Mouse (Mus musculus) lung, embryonic 16.5 days (tissue): ENCODE measurements around the gene Mast1. TPM values are rescaled to one million over a fixed set of nuclear protein-coding genes. Genes with fewer than 3 reads are reported as not detected.

Experiments
- ATAC-seq: fragments of 200-750 bp; cut with Nextera tagmentation; 2 replicates; pipeline ENCODE4 v1.8.0; 2017; ENCODE audit warnings: low read depth, mild to moderate bottlenecking, moderate library complexity
- H3K27ac ChIP-seq: fragments of 300-500 bp; sonication (generic); 2 replicates; pipeline ENCODE4 v1.5.1; 2014; ENCODE audit warnings: mild to moderate bottlenecking, control low read depth, low read length
- H3K27me3 ChIP-seq: fragments of 300-500 bp; sonication (generic); 2 replicates; pipeline ENCODE4 v1.6.1; 2014; ENCODE audit warnings: low read depth, low read length, mixed read lengths; ENCODE audit not compliant: control insufficient read depth, insufficient read depth
- H3K36me3 ChIP-seq: fragments of 300-500 bp; sonication (generic); 2 replicates; pipeline ENCODE4 v1.6.1; 2014; ENCODE audit warnings: low read length; ENCODE audit not compliant: control insufficient read depth, insufficient read depth
- H3K4me1 ChIP-seq: fragments of 300-500 bp; sonication (generic); replicated peaks from 2 replicates; pipeline ENCODE4 v1.6.1; 2014; ENCODE audit warnings: low read length, mixed read lengths; ENCODE audit not compliant: control insufficient read depth, insufficient read depth
- H3K4me2 ChIP-seq: fragments of 300-500 bp; sonication (generic); 2 replicates; pipeline ENCODE4 v1.6.1; 2014; ENCODE audit warnings: low read depth, low read length, control low read depth
- H3K4me3 ChIP-seq: fragments of 300-500 bp; sonication (generic); 2 replicates; pipeline ENCODE4 v1.5.1; 2014; ENCODE audit warnings: mild to moderate bottlenecking, low read length, control low read depth
- H3K9ac ChIP-seq: fragments of 300-500 bp; sonication (generic); 2 replicates; pipeline ENCODE4 v1.6.1; 2014; ENCODE audit warnings: low read length, control low read depth
- H3K9me3 ChIP-seq: fragments of 300-500 bp; sonication (generic); 2 replicates; pipeline ENCODE4 v1.6.1; 2016; ENCODE audit warnings: low read length; ENCODE audit not compliant: control insufficient read depth
- WGBS: fragments of 180-500 bp; shearing (Covaris S2); extraction: QIAGEN DNeasy Blood & Tissue Kit; methylation state at CpG from one replicate; pipeline ENCODE4 v1.1.7; 2014; 5-methylcytosine and 5-hydroxymethylcytosine counted together
- polyA plus RNA-seq: library from polyadenylated mRNA; unstranded; fragments of >200 nt; fragmentation: Nextera tagmentation; extraction: Ambion mirVana; gene quantifications from 2 replicates; pipeline ENCODE4 v1.2.1, GENCODE M21; 2015

Mast1 gene
- polyA plus RNA-seq, 1 experiment from 2014 or later = 0.64 TPM

DNA sequence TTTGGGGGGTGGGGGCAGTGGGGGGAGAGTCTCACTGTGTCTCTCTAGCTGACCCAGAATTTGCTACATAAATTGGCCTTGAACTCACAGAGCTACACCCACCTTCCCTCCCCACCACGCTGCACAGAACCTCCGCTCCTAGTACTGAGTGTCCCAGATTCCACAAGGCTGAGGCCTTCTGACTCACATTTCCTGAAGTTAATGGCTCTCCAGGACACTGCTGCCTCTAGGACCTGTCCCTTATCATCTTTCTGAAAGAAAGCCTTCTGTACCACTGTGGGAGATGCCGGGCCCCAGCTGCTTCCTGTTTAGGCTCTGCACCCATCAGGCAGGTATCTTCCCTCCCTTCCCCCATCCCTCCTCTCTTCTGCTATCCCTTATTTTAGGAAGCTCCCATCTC lies 29.4 kb upstream of the Mast1 start:
- Histone ChIP-seq H3K4me1 (peaks cover 27% of the 10 kb centered on the region), H3K27ac (peak overlapping the region; percentile 27; the same call in 1 of the 2 replicates), H3K9me3 (no peaks in the 10 kb centered on the region), H3K9ac (0 out of 2 replicates have a peak overlapping the region, but pooled peaks have one; percentile 4), H3K36me3 (peaks cover 7% of the 10 kb centered on the region), H3K27me3 (no peaks in the 10 kb centered on the region), H3K4me3 (no peak overlapping the region), H3K4me2 (peak overlapping the region; percentile 23; the same call in 1 of the 2 replicates)
- no peak for ATAC-seq
- 15% methylated on average over 3 of the region's 3 CpGs for WGBS

DNA sequence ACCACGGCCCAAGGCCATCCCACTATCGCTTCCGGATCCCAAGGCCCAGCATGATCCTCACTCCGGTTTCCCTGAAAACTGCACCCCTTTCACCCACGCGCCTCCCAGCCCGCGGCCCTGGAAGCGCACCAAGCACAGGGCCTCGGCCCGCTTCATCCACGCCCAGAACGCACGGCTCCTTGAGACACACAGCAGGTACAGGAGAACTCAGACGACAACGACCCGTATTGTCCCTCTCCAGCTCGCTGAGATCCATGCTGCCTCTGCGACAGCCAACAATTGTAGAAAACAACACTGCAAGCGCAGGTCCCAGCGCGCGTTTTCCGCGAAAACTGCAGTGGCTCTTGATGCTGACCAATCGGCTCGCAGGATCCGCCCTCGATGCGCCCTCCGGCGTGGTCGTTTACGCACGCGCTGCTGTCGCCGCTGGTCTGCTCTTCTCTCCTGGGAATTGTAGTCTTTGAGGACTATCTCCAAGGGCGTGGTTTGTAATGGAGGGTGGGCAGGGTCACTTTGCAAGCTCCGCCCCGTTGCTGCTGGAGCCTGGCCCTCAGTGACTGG lies 28.7 kb upstream of the Mast1 start:
- no peaks in the 10 kb centered on the region for H3K27me3 ChIP-seq
- H3K4me2 ChIP-seq = peak overlapping the region; percentile 93
- H3K4me3 ChIP-seq = peak overlapping the region; percentile 80
- no peaks in the 10 kb centered on the region for H3K9me3 ChIP-seq
- peaks cover 23% of the 10 kb centered on the region for H3K4me1 ChIP-seq
- WGBS = under 1% methylated on average over 41 of the region's 41 CpGs
- H3K36me3 ChIP-seq = peaks cover 5% of the 10 kb centered on the region
- ATAC-seq = peak; percentile 93
- peak overlapping the region; percentile 83 for H3K9ac ChIP-seq
- peak overlapping the region; percentile 77 for H3K27ac ChIP-seq

DNA sequence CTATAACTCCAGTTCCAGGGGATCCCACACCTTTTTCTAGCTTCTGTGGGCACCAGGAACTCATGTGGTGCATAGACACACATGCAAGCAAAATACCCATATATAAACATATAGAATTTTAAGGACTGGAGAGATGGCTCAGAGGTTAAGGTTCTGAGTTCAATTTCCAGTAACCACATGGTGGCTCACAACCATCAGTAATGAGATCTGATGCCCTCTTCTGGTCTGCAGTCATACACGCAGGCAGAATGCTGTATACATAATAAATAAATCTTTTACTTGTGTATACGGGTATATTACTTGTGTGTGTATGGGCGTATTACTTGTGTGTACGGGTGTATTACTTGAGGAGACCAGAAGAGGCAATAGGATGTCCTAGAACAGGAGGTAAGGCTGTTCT lies 26.8 kb upstream of the Mast1 start:
- H3K9ac ChIP-seq = no peak overlapping the region
- H3K4me1 ChIP-seq = peaks cover 17% of the 10 kb centered on the region
- no peaks in the 10 kb centered on the region for H3K9me3 ChIP-seq
- no peak overlapping the region for H3K4me2 ChIP-seq
- 80% methylated on average over 4 of the region's 4 CpGs for WGBS
- H3K27me3 ChIP-seq = no peaks in the 10 kb centered on the region
- ATAC-seq = no peak
- peaks cover 8% of the 10 kb centered on the region; the same call in 1 of the 2 replicates for H3K36me3 ChIP-seq
- no peak overlapping the region for H3K4me3 ChIP-seq
- H3K27ac ChIP-seq = no peak overlapping the region

DNA sequence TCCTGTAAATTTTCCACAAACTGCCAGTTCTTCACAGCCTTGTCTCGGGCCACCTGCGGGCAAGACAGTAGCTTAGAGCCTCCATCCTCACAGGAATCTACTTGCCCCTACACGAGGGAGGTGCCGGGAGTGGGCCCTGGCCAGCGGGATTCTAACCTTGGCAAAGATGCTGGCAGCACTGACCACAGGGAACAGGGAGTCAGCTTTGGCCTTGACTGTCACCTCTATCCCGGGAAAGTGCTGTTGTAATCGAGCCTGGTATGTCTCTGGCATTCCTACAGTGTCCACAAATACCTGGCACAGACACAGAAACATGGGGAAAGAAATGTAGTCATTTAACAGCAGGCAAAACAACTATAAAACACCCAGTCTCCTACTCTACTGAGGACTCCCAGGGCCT lies 22.7 kb upstream of the Mast1 start:
- Histone ChIP-seq H3K9me3 (no peaks in the 10 kb centered on the region), H3K27me3 (no peaks in the 10 kb centered on the region), H3K4me2 (no peak overlapping the region), H3K4me3 (no peak overlapping the region), H3K36me3 (peaks cover 16% of the 10 kb centered on the region), H3K4me1 (peaks cover under 1% of the 10 kb centered on the region), H3K27ac (no peak overlapping the region), H3K9ac (no peak overlapping the region)
- 93% methylated on average over 7 of the region's 7 CpGs for WGBS
- no peak for ATAC-seq

DNA sequence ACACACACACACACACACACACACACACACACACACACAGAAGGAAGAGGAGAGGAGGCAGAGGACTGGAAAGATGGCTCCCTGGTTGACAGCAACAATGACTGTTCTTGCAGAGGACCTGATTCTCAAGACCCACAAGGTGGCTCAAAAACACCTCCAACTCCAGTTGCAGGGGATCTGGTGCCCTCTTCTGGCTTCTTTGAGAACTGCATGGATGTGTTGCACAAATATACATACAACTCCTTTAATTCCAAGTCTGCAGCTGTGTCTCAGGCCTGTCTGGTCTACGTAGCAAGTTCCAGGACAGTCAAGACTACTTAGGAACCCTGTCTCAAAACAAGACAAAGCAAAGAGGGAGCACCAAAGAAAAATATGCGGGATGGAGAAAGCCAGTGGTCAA lies 19.6 kb upstream of the Mast1 start:
- no peak overlapping the region for H3K9ac ChIP-seq
- H3K27ac ChIP-seq = no peak overlapping the region
- H3K9me3 ChIP-seq = no peaks in the 10 kb centered on the region
- 36% methylated on average over 2 of the region's 2 CpGs for WGBS
- no peak for ATAC-seq
- H3K4me2 ChIP-seq = no peak overlapping the region
- peaks cover 13% of the 10 kb centered on the region for H3K36me3 ChIP-seq
- no peaks in the 10 kb centered on the region for H3K4me1 ChIP-seq
- no peaks in the 10 kb centered on the region; the same call in 1 of the 2 replicates for H3K27me3 ChIP-seq
- no peak overlapping the region for H3K4me3 ChIP-seq

DNA sequence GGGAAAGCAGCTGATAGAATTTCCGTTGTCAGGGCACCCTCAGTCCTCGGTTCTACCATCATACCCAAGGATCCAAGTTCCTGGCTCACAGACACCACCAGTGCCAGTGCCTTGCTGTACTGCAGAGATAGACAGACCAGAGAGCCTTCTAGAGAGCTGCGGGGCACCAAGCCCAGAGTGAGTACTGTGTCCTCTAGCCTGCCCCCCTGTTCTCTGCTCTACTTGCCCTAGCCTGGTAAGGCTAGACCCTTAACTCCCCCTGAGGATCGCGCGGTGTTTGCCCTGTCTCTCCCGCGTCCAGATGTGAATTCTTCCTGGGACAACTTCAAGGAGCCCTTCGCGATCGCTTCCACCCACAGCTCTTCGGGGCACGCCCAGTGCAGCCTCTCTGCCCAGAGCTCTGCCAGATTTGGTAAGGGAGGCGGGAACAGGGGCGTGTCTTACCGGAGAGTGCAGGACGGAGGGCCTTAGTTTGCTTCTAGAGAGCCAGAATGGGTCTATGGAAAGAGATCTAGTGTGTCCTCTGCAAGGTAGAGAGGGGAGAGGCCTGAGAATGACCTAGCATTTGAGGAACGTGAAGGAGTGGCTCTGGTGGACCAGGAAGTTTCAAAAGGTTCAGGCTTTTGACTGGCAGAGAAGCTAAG lies 15.6 kb upstream of the Mast1 start:
- Histone ChIP-seq H3K27ac (no peak overlapping the region), H3K4me2 (peak overlapping the region; percentile 23), H3K4me1 (no peaks in the 10 kb centered on the region), H3K9ac (no peak overlapping the region), H3K27me3 (peaks cover 4% of the 10 kb centered on the region; the same call in 1 of the 2 replicates), H3K9me3 (no peaks in the 10 kb centered on the region), H3K36me3 (peaks cover 5% of the 10 kb centered on the region; the same call in 1 of the 2 replicates), H3K4me3 (no peak overlapping the region)
- ATAC-seq = peak; percentile 79
- 6% methylated on average over 18 of the region's 18 CpGs for WGBS

DNA sequence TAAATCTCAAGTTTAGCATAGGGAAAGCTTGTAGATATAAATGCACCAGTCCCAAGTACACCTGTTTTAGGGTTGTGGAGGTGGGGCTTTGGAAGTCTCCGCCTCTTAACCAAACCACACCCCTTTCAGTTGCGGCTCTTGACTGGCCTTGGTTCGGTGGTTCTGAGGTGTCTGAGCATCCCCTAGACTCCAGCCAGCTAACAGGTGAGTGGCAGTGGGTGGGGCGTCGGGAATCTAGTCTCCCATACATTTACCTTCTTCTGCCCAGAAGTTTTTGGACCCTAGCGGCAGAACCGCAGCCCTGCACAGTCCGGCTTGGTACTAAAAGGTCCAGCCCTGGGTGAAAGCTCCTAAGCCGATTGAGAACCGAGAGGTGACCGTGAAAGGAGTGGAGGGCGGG lies 12.6 kb upstream of the Mast1 start:
- WGBS = 17% methylated on average over 12 of the region's 12 CpGs

DNA sequence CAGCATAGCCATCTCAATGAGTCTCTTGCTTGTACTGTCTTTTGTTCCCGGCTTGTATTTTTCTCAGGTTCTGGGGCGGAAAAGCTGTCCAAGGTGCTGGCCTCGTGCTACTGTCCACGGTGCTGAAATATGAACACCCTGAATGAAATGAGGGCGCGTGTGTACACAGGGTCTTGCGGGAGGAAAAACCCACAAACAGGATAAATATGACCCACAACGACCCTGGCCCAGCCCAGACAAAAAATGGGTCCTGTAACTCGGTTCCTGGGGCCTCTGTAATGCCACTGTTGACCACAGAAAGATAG lies 10.0 kb upstream of the Mast1 start:
- Histone ChIP-seq H3K4me1 (peaks cover 10% of the 10 kb centered on the region; the same call in 1 of the 2 replicates), H3K4me3 (no peak overlapping the region), H3K9ac (no peak overlapping the region), H3K9me3 (no peaks in the 10 kb centered on the region), H3K36me3 (no peaks in the 10 kb centered on the region), H3K4me2 (no peak overlapping the region), H3K27me3 (peaks cover 48% of the 10 kb centered on the region), H3K27ac (no peak overlapping the region)
- 9% methylated on average over 9 of the region's 9 CpGs for WGBS
- ATAC-seq = peak; percentile 34; the same call in 1 of the 2 replicates

More for the DNA sequence above, 12.6 kb upstream of the Mast1 start:
- Histone ChIP-seq H3K27ac (no peak overlapping the region), H3K4me3 (no peak overlapping the region), H3K36me3 (no peaks in the 10 kb centered on the region), H3K9me3 (no peaks in the 10 kb centered on the region), H3K4me1 (peaks cover 10% of the 10 kb centered on the region; the same call in 1 of the 2 replicates), H3K9ac (no peak overlapping the region), H3K27me3 (peaks cover 31% of the 10 kb centered on the region), H3K4me2 (no peak overlapping the region)
- ATAC-seq = no peak

DNA sequence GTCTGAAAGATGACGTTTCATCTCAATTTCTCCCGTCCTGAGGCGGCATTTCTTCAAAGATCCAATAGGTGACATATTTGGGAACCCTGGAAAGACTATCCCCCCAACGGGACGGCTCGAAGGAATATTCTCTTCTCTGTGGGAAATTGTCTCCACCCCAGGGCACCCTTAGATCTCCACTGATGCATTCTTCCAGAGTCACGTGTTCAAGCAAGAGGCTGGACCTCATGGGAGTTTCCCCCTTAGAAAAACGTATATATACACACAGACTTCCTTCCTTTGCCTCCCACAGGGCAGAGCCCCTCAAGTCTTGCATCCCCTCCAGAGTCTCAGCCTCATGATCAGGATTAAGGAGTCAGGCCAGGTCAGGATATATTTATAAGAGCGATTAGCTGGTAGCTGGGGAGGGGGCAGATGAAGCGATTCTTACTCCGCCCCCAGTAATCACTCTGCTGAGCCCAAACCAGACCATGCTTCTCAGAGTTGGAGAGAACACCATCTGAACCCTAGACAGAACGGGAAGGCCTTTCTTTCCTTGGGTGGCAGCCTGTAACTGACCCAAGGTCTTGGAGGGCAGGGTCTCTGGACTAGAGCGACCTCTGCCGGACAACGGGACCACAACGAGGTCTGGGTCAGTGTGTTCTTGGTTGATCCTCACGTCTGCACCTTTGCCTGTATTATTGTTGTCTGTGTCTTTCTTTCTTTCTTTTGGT lies 9.5 kb upstream of the Mast1 start, which contains the start of gene Rtbdn:
Gene Rtbdn (plus strand): TSS at position 464 of the 713 bp plus-strand sequence.
- 12% methylated on average over 17 of the region's 17 CpGs for WGBS
- H3K9ac ChIP-seq = no peak within 1 kb of the TSS
- peaks cover 10% of the 10 kb centered on the region; the same call in 1 of the 2 replicates for H3K4me1 ChIP-seq
- H3K9me3 ChIP-seq = no peaks in the 10 kb centered on the region
- H3K36me3 ChIP-seq = no peaks in the 10 kb centered on the region
- peak; percentile 31; the same call in 1 of the 2 replicates for ATAC-seq
- H3K4me3 ChIP-seq = peak within 1 kb of the TSS; percentile 49
- H3K27me3 ChIP-seq = peaks cover 48% of the 10 kb centered on the region
- H3K27ac ChIP-seq = no peak within 1 kb of the TSS
- H3K4me2 ChIP-seq = peak within 1 kb of the TSS; percentile 82
